Mouse (Mus musculus): Measurements from ENCODE around the gene Tenm4.

DNA sequence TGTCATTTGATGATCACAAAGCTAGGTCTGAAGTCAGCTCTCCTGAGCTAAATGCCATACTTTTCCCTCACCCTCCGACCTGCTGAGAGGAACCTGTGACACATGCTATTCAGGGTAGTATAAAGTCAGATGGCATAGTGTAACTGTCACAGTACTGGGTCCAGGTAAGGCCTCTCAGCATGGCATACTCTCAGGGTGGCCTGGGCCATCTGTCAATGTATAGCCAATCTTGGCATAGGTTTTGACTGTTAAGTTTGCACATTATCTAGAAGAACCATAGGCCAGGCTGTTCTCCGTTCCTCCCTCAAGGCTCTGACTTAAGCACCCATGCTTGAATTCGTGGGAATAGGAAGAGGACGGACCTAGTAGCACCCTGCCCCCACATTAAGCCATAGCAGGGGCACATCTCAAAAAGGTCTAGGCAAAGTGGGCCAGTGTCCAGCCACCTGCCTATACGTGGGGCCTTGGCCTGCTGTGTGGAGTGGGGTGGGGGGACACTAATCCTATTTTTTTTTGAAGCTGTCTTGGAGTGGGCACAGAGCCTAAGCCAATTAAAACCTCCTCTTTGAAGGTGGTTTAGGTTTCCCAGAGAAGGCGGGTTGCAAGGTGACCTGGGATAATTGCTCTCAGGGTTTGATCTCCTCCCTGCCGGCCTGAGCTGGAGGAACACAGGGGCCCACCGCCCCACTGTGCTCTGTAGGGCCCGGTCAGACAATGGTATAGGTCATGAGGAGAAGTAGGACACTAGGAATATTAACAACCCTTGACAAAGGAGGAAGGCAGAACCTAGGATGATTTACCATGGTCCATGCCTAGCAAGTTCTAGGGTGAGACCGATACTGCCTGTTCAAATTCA, 359.8 kb downstream of the Tenm4 start:
- TF ChIP-seq E2F4 (IDR thresholded peaks at IDR 0.05; ENCODE audit: insufficient replicate concordance, low read depth, low read length) (no peak), USF1 (IDR thresholded peaks at IDR 0.05; ENCODE audit: low read depth, low read length) (no peak), CTCF (conservative IDR thresholded peaks at IDR 0.05 in 1 of 2, IDR thresholded peaks at IDR 0.05 in 1 of 2; ENCODE audit: low read depth in 2 of 2, low read length in 2 of 2) (no peak), SIN3A (IDR thresholded peaks at IDR 0.05; ENCODE audit: low read length) (no peak), POLR2A (IDR thresholded peaks at IDR 0.05; ENCODE audit: low read depth, low read length) (no peak), ZMIZ1 (IDR thresholded peaks at IDR 0.05; ENCODE audit: low read depth, low read length) (no peak), POLR2AphosphoS2 (IDR thresholded peaks at IDR 0.05; ENCODE audit: low read depth, low read length) (no peak), RCOR1 (conservative IDR thresholded peaks at IDR 0.05; ENCODE audit: low read depth, low read length) (no peak)

Data from CH12.LX (cell line).